Mouse (Mus musculus) v-Abl transformed pro-B cells (cell line): ENCODE results near the gene Adat2.

Source experiments
- in situ Hi-C, 2 experiments: fragments of 400-800 bp; cut with MboI; formaldehyde crosslinking; loops; one replicate each; pipeline ENCODE4 v1.15.1; 2025; ENCODE audit not compliant: unreplicated experiment in 2 of 2

Gene Adat2

DNA sequence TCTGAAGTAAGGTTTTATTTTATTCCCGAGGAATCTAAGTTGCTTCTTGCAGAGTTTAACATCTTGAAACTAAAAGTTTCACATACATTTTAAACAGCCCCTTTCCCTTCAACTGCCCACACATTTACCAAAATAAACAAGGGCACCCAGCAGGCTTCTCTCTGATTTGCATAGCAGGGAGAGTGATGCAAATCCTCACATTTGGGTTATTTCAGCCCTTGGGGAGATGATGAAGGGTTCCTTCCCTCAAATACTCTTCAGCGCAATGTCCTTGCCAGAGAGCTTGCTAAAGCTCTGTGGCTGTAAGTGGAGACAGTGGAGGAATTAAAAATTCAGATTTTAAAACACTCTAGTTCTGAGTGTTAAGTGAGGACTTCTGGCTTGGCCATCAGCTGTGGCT is 35.2 kb downstream of the Adat2 start:
- in situ Hi-C loops: no loop called here

GRCm38 (mm10) chr10:13592196-13592595 is 39.5 kb downstream of the Adat2 start:
- in situ Hi-C loops: no loop called here

- in situ Hi-C loops: no loop called here
Observed at GRCm38 (mm10) chr10:13593529-13593928, 40.8 kb downstream of the Adat2 start.

- in situ Hi-C loops: no loop called here
Observed at GRCm38 (mm10) chr10:13596073-13596472, 43.4 kb downstream of the Adat2 start.

GRCm38 (mm10) chr10:13596866-13597265 is 44.2 kb downstream of the Adat2 start:
- in situ Hi-C loops: no loop called here

DNA sequence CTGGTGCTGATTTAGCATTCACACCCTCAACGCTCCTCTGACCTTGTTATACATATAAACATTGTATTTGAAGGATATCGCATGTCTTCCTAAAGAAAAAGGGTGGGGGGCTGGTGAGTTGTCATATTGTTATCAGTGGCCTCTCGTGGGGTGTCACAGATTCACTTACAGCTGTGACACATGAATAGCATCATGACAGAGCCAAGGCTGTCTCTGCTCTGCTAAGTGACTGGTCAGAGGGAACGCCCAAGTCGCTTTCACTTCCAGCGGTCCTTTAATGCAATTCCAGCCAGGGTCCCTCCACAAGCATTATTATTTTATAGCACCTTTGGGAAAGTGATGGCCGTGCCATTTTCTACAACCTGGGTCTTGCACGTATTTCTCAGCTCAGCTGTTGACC is 44.8 kb downstream of the Adat2 start:
- in situ Hi-C loops: no loop called here

GRCm38 (mm10) chr10:13600926-13601325 is 48.2 kb downstream of the Adat2 start:
- in situ Hi-C loops: no loop called here
